ENCODE assay signal across 19 mouse cellular contexts in genomic region chr7:117522092-117522635, GRCm38 (mm10).
DNase-seq lines count a peak whose midpoint lies in the region; ATAC-seq and TF ChIP-seq lines count a peak whose summit lies in the region.
"Had no signal": no experiment of that assay in that cellular context is flagged by ENCODE, and none has a peak within 500 bp of the region (broad histone marks: within the 10 kb centered on the region; RNA-seq: fewer than 3 reads in every experiment).

No protein-coding gene starts in this region.

- H3K27ac ChIP-seq in forebrain, embryonic 10.5 days, result peak overlapping the region; percentile 40; the same call in 1 of the 2 replicates
- no peak overlapping the region for H3K27ac ChIP-seq in forebrain, postnatal 0 days (ENCODE audit: low read depth, low read length)
- H3K27ac ChIP-seq in liver, postnatal 0 days (ENCODE audit: low read depth), result peak overlapping the region; percentile 9; the same call in 1 of the 2 replicates
- no peak overlapping the region for H3K27ac ChIP-seq in liver, embryonic 11.5 days (ENCODE audit: low read depth, low read length)
- peak overlapping the region; percentile 73 for H3K27ac ChIP-seq in bone marrow macrophage, adult 2 months (ENCODE audit: insufficient read depth, low read depth, low read length)
- no peak overlapping the region for H3K27ac ChIP-seq in kidney, embryonic 14.5 days (ENCODE audit: low read depth, low read length)
- H3K27ac ChIP-seq in limb, embryonic 10.5 days, result no peak overlapping the region; the same call in 1 of the 2 replicates

- ATAC-seq in forebrain, postnatal 0 days, result no peak
- 0 out of 2 replicates have a peak, but pooled peaks have one; percentile 10 for ATAC-seq in liver, postnatal 0 days
- no peak for ATAC-seq in liver, embryonic 11.5 days (replicated peaks; ENCODE audit: low FRiP score)
- ATAC-seq in kidney, embryonic 14.5 days (ENCODE audit: low FRiP score, low TSS enrichment), result no peak
- ATAC-seq: forebrain, embryonic 16.5 days had no signal

- no peak for TF ChIP-seq POLR2A in bone marrow macrophage, adult 2 months (IDR thresholded peaks at IDR 0.05; ENCODE audit: borderline replicate concordance, low read depth, low read length)

- H3K4me1 ChIP-seq in forebrain, embryonic 10.5 days, result peaks cover 39% of the 10 kb centered on the region
- no peaks in the 10 kb centered on the region for H3K4me1 ChIP-seq in forebrain, postnatal 0 days (ENCODE audit: insufficient read depth)
- no peaks in the 10 kb centered on the region for H3K4me1 ChIP-seq in liver, postnatal 0 days (ENCODE audit: insufficient read depth)
- H3K4me1 ChIP-seq in liver, embryonic 11.5 days (replicated peaks; ENCODE audit: control insufficient read depth, insufficient read depth, low read length), result no peaks in the 10 kb centered on the region
- H3K4me1 ChIP-seq in bone marrow macrophage, adult 2 months (ENCODE audit: control insufficient read depth, insufficient read depth, low read length), result peaks cover 13% of the 10 kb centered on the region
- H3K4me1 ChIP-seq in kidney, embryonic 14.5 days (ENCODE audit: control insufficient read depth, insufficient read depth, low read length), result no peaks in the 10 kb centered on the region
- H3K4me1 ChIP-seq in limb, embryonic 10.5 days, result peaks cover 20% of the 10 kb centered on the region
- H3K4me1 ChIP-seq: megakaryocyte, embryonic 14.5 days had no signal

- no peaks in the 10 kb centered on the region; the same call in 1 of the 2 replicates for H3K36me3 ChIP-seq in forebrain, embryonic 10.5 days (replicated peaks)
- no peaks in the 10 kb centered on the region for H3K36me3 ChIP-seq in forebrain, postnatal 0 days (ENCODE audit: insufficient read depth)
- no peaks in the 10 kb centered on the region for H3K36me3 ChIP-seq in liver, postnatal 0 days (replicated peaks; ENCODE audit: insufficient read depth, low read length)
- H3K36me3 ChIP-seq in liver, embryonic 11.5 days (ENCODE audit: control insufficient read depth, insufficient read depth, low read length), result no peaks in the 10 kb centered on the region
- H3K36me3 ChIP-seq in kidney, embryonic 14.5 days (ENCODE audit: control insufficient read depth, insufficient read depth, low read length), result no peaks in the 10 kb centered on the region
- no peaks in the 10 kb centered on the region for H3K36me3 ChIP-seq in limb, embryonic 10.5 days
- H3K36me3 ChIP-seq: limb, embryonic 15.5 days had no signal

- TF ChIP-seq EP300 in liver, postnatal 0 days (IDR thresholded peaks at IDR 0.05; ENCODE audit: low read depth), result no peak

- peaks cover 4% of the 10 kb centered on the region; the same call in 1 of the 2 replicates for H3K9me3 ChIP-seq in forebrain, embryonic 10.5 days
- no peaks in the 10 kb centered on the region for H3K9me3 ChIP-seq in forebrain, postnatal 0 days (ENCODE audit: low read length)
- H3K9me3 ChIP-seq in liver, postnatal 0 days (ENCODE audit: low read length), result no peaks in the 10 kb centered on the region
- H3K9me3 ChIP-seq in liver, embryonic 11.5 days (ENCODE audit: control insufficient read depth, low read length), result no peaks in the 10 kb centered on the region
- H3K9me3 ChIP-seq in kidney, embryonic 14.5 days (ENCODE audit: control insufficient read depth, low read length), result no peaks in the 10 kb centered on the region; the same call in 1 of the 2 replicates
- no peaks in the 10 kb centered on the region for H3K9me3 ChIP-seq in limb, embryonic 10.5 days (replicated peaks)
- H3K9me3 ChIP-seq: limb, embryonic 15.5 days had no signal

- no peak overlapping the region for H3K4me3 ChIP-seq in forebrain, embryonic 10.5 days
- H3K4me3 ChIP-seq in forebrain, postnatal 0 days (ENCODE audit: low read depth, low read length), result no peak overlapping the region
- no peak overlapping the region for H3K4me3 ChIP-seq in liver, postnatal 0 days (ENCODE audit: low read depth, low read length)
- H3K4me3 ChIP-seq in liver, embryonic 11.5 days (ENCODE audit: low read depth, low read length), result no peak overlapping the region
- H3K4me3 ChIP-seq in bone marrow macrophage, adult 2 months (ENCODE audit: insufficient read depth, low read length), result no peak overlapping the region
- H3K4me3 ChIP-seq in kidney, embryonic 14.5 days (ENCODE audit: low read length), result no peak overlapping the region
- H3K4me3 ChIP-seq in limb, embryonic 10.5 days, result no peak overlapping the region
- H3K4me3 ChIP-seq: limb, embryonic 15.5 days had no signal

- H3K27me3 ChIP-seq in forebrain, embryonic 10.5 days (ENCODE audit: poor library complexity, severe bottlenecking), result no peaks in the 10 kb centered on the region
- no peaks in the 10 kb centered on the region for H3K27me3 ChIP-seq in forebrain, postnatal 0 days (ENCODE audit: insufficient read depth, low read length)
- no peaks in the 10 kb centered on the region for H3K27me3 ChIP-seq in liver, postnatal 0 days (ENCODE audit: insufficient read depth, low read length)
- H3K27me3 ChIP-seq in liver, embryonic 11.5 days (replicated peaks; ENCODE audit: control insufficient read depth, insufficient read depth, low read length), result no peaks in the 10 kb centered on the region
- no peaks in the 10 kb centered on the region for H3K27me3 ChIP-seq in kidney, embryonic 14.5 days (ENCODE audit: control insufficient read depth, insufficient read depth, low read length)
- H3K27me3 ChIP-seq in limb, embryonic 10.5 days (ENCODE audit: low read depth, poor library complexity, severe bottlenecking), result no peaks in the 10 kb centered on the region
- H3K27me3 ChIP-seq: limb, embryonic 15.5 days; megakaryocyte, embryonic 14.5 days had no signal

- TF ChIP-seq CTCF in forebrain, postnatal 0 days (IDR thresholded peaks at IDR 0.05; ENCODE audit: low read depth), result no peak
- no peak for TF ChIP-seq CTCF in liver, postnatal 0 days (IDR thresholded peaks at IDR 0.05; ENCODE audit: low read depth)
- TF ChIP-seq CTCF in bone marrow macrophage, adult 2 months (IDR thresholded peaks at IDR 0.05; ENCODE audit: low read depth, low read length), result no peak

- no peak overlapping the region for H3K9ac ChIP-seq in forebrain, postnatal 0 days
- H3K9ac ChIP-seq in liver, postnatal 0 days (replicated peaks), result no peak overlapping the region
- H3K9ac ChIP-seq in liver, embryonic 11.5 days (ENCODE audit: low read depth, low read length), result no peak overlapping the region
- no peak overlapping the region for H3K9ac ChIP-seq in kidney, embryonic 14.5 days (ENCODE audit: low read depth, low read length)
- H3K9ac ChIP-seq: limb, embryonic 15.5 days had no signal

- 32% methylated on average over 4 of the region's 4 CpGs for WGBS in forebrain, embryonic 10.5 days
- 44% methylated on average over 4 of the region's 4 CpGs for WGBS in forebrain, postnatal 0 days
- WGBS in liver, postnatal 0 days (ENCODE audit: insufficient replicate concordance), result 56% methylated on average over 4 of the region's 4 CpGs
- 48% methylated on average over 4 of the region's 4 CpGs for WGBS in liver, embryonic 11.5 days
- 48% methylated on average over 4 of the region's 4 CpGs for WGBS in kidney, embryonic 14.5 days
- 37% methylated on average over 4 of the region's 4 CpGs for WGBS in limb, embryonic 10.5 days

- H3K4me2 ChIP-seq in forebrain, postnatal 0 days (ENCODE audit: low read depth), result no peak overlapping the region
- H3K4me2 ChIP-seq in liver, postnatal 0 days (ENCODE audit: low read depth, low read length), result no peak overlapping the region
- H3K4me2 ChIP-seq in liver, embryonic 11.5 days, result no peak overlapping the region
- no peak overlapping the region for H3K4me2 ChIP-seq in kidney, embryonic 14.5 days (replicated peaks; ENCODE audit: low read depth, low read length)
- H3K4me2 ChIP-seq: heart, embryonic 11.5 days; limb, embryonic 15.5 days had no signal

- DNase-seq in forebrain, embryonic 10.5 days (ENCODE audit: extremely low spot score, low spot score), result no peak
- no peak for DNase-seq in forebrain, postnatal 0 days
- DNase-seq in liver, postnatal 0 days, result no peak
- no peak for DNase-seq in liver, embryonic 11.5 days (ENCODE audit: low spot score)
- no peak for DNase-seq in limb, embryonic 10.5 days (ENCODE audit: low spot score)
- DNase-seq: adrenal gland, postnatal 14 days; cerebellum, adult 2 months; cerebellum, postnatal 36 days; gastrocnemius, postnatal 36 days; kidney, adult 2 months; kidney, postnatal 25 days; lung, postnatal 10 days; right cerebral cortex, adult 18-20 months had no signal

Comparison
In these comparisons a context has a peak if more than half of its experiments do, and no peak if none do; other contexts are left out.
1. H3K27ac ChIP-seq: peak in forebrain, embryonic 10.5 days (single experiment), liver, postnatal 0 days (single experiment) and bone marrow macrophage, adult 2 months (single experiment); none in forebrain, postnatal 0 days (single experiment), liver, embryonic 11.5 days (single experiment), kidney, embryonic 14.5 days (single experiment) and limb, embryonic 10.5 days (single experiment).